Mouse (Mus musculus) embryonic stem cell, embryonic (primary cell): ENCODE results near the gene E2f6.

Source experiments
- CTCF ChIA-PET, 4 experiments: fragments of 300-600 bp in 2 of 4; fragments of 350-600 bp in 2 of 4; sonication (Branson Sonifier 250); formaldehyde crosslinking; loops; one replicate each; lab custom pipeline; 2022; ENCODE audit warnings: inconsistent platforms in 2 of 4; lab: Charles Lee
- POLR2A ChIA-PET, 4 experiments: fragments of 300-600 bp in 2 of 4; fragments of 350-600 bp in 2 of 4; sonication (Branson Sonifier 250); formaldehyde crosslinking; loops; one replicate each; lab custom pipeline; 2022; ENCODE audit warnings: antibody characterized with exemption in 4 of 4, inconsistent platforms in 1 of 4; lab: Charles Lee

E2f6 gene

DNA sequence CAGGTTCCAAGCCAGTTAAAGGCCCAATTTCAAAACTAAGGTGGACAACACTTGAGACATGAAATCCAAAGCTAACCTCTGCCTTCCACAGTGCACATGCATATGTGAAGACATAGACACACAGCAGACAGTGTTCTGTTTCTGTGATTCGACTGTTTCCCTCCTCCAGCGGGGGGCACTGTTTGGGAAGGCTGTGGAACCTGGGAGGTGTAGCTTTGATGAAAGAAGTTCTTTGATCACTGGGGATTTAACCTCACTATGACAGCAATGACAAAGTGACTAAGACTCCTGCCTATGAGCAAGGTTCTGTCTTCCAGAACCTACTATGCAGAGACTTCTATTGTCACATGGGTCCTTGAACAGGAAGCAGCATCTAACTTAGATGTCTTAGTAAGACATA, 19.0 kb downstream of the E2f6 start:
- ChIA-PET CTCF (interaction anchor here in 1 of 4 experiments (1.1 to 1.2 kb wide), 2 partner anchors 15 to 129 kb away, joined by 3 to 5 read pairs; no protein-coding TSS in a partner anchor), POLR2A (interaction anchor here in 1 of 4 experiments (3.1 kb wide), 1 partner anchor 64 kb away, joined by 12 read pairs; the partner anchor contains the start of gene Rock2)

DNA sequence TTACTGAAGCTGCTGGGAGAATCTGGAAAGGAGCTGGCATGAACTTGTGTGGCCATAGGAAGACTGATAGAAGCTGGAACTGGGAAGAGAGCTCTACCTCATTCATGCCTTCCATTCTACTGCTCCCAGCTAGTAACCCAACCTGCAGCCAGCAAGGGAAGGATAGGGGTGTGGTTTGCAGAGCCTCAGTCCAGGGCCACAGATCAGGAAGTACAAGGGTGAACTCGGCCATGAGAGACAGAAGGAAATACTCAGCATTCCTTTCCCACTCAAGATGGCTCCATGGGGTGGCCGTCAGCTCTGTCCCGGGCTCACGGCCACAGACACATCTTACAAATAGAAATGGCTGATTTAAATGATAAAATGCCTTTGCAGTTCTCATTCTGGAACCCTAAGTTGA, 20.3 kb downstream of the E2f6 start:
- CTCF ChIA-PET: interaction anchor here in 1 of 4 experiments (0.9 kb wide), 1 partner anchor 262 kb away, joined by 3 read pairs; no protein-coding TSS in a partner anchor
- POLR2A ChIA-PET: interaction anchor here (0.6 to 3.1 kb wide), 16 partner anchors 9 to 170 kb away, joined by 3 to 16 read pairs (median 3); partner anchors contain the start of gene Rock2 (in 1 of the 4)

DNA sequence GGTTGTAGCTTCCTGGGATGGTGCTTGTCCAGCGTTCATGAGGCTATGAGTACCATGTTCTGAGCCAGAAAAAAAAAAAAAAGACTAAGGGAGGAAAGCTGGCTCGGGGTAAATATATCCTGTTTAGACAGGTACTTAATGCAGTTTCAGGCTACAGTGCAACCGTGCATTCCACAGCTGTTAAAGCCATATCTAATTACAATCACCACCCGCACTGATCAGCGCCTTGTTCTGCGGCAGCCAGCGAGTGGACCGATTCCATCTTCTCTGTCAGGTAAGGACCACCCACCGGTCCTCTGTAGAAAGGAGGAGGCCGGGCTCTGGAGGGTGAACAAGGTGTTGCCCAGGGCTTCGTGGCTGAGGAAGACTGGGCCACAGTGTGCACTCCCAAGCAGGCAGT, 23.9 kb downstream of the E2f6 start:
- ChIA-PET POLR2A (interaction anchor here in 3 of 4 experiments (0.6 to 1.5 kb wide), 5 partner anchors 16 to 219 kb away, joined by 3 to 6 read pairs (median 4); no protein-coding TSS in a partner anchor), CTCF (interaction anchor here in 2 of 4 experiments (0.6 to 0.7 kb wide), 2 partner anchors 80 to 532 kb away, joined by 3 to 4 read pairs; no protein-coding TSS in a partner anchor)

DNA sequence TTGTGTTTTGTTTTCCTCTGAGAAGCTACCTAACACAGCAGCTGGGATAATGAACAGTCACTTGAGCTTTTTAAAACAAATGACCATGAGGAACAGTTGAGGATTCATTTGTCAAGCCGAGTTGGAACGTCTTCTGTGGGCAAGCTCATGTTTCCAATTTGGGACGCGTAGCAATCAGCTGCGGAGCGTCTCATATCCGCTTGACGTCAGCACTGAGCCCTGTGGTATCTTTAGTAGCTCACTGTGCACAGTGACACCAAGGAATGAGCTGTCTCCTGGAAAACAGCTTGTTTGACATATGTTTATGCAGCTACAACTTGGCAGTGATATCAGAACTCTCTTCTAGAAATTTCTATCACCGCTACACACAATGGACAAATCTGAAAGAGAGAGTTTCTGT, 25.4 kb downstream of the E2f6 start:
- CTCF ChIA-PET: interaction anchor here in 2 of 4 experiments (0.6 to 0.7 kb wide), 2 partner anchors 182 kb away, joined by 5 to 6 read pairs; no protein-coding TSS in a partner anchor
- POLR2A ChIA-PET: interaction anchor here in 3 of 4 experiments (0.5 to 2.4 kb wide), 6 partner anchors 9 to 413 kb away, joined by 3 to 11 read pairs (median 4); no protein-coding TSS in a partner anchor

DNA sequence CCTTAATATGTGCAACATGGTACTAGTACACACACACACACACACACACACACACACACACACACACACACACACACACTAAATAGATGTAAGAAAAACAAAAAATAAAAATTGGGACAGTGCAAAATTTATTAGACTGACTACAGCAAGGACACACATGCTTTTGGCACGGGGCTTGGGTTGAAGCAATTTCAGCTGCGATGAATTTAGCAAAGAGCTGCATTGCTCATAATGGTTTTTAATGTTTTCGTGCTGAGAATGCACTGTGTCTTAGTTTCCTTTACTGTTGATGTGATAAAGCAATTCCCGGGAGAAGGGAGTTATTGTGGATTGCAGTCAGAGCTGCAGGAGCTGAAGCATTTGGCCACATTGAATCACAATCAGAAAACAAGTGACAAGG, 27.0 kb downstream of the E2f6 start:
- CTCF ChIA-PET: interaction anchor here in 1 of 4 experiments (0.5 to 0.6 kb wide), 2 partner anchors 14 to 29 kb away, joined by 3 read pairs; no protein-coding TSS in a partner anchor
- POLR2A ChIA-PET: interaction anchor here in 3 of 4 experiments (1.0 to 2.4 kb wide), 7 partner anchors 11 to 83 kb away, joined by 3 to 11 read pairs (median 4); no protein-coding TSS in a partner anchor

DNA sequence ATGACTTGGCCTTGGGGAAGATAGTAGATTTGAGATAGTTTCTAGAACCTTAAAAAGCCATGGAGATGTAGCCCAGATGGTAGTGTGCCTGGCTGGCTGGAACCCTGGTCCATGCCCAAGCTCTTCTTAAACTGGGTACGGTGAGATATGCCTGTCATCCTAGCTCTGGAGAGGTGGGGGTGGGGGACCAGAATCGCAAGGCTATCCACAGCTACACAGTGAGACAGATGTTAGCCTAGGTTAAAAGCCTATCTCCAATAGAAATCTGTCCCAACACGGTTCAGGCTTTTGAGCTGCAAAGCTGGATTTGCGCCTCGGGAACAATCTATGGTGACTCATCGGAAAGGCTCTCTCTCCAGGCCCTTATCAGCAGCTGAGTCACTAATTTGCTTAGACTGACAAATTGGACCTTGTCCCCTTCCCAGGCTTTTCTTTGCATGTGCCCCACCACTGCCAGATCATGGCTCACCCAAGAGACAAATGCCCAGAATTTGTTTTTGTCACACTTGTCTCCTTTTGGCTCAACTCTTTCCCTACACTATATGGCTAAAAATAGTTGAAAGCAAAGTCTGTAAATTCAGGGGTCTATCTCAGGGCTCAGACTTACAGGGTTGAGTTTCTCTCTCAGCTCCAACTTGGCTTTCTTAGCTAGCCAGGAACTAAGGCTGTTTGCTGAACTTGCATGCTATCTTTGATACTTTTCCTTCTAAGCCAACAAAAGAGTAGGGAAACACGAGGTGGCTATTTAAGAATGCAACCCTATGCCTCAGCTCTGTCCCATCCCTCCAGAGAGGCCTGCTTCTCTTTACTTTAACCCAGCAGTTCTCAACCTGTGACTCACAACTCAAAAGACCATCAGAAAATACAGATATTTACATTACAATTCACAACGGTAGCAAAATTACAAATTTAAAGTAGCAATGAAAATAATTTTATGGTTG, 30.3 kb downstream of the E2f6 start:
- ChIA-PET POLR2A (interaction anchor here (0.6 to 2.4 kb wide), 5 partner anchors 9 to 703 kb away, joined by 3 to 10 read pairs (median 9); no protein-coding TSS in a partner anchor), CTCF (interaction anchor here in 3 of 4 experiments (0.6 to 0.7 kb wide), 5 partner anchors 33 to 792 kb away, joined by 3 to 11 read pairs (median 4); no protein-coding TSS in a partner anchor)

DNA sequence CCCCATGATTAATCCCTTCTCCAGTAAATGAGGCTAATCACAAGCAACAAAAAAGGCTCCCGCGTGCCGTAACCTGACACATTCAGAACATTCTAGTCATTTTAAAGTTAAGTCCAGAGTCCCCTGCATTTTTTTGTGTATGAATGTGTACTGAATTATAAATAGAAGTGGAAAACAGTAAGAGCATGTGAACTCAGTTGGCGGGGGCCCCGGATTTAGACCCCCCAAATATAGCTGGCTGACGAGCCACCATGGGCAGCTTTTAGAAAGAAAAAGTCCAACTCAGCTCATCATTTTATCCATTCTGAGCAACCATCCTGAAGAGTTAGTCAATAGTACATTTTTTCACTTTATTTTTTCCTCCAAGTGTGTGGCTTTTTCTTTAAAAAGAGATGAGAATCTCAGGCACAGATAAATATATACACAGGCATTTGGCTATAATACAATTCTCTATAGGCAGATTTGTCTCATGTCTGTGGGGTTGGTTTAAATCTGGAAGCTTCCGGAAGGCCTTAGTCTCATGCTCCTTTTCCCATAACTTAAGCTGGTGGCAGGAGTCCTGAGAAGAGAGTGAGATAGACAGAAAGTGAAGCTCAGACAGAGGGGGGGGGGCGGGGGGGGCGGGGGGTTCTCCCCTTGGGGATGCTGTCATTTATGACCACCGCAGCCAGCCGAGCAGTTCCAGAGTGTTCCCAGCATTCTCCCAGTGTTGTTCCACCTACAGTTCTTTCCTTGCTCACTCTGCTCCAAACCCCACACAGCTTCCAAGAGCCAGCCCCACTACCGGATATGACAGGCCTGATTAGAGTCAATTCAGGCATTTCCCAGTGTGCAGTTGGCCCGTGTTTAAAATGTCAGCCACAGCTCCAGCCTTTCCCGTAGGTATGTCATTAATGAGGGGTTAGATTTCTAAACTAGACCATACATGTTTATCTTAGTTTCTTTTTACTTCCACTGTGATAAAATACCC, 34.1 kb downstream of the E2f6 start:
- ChIA-PET POLR2A (interaction anchor here in 3 of 4 experiments (0.6 to 1.8 kb wide), 9 partner anchors 9 to 414 kb away, joined by 3 to 5 read pairs (median 4); partner anchors contain the start of gene Rock2 (in 1 of the 3)), CTCF (interaction anchor here in 3 of 4 experiments (0.6 to 1.4 kb wide), 5 partner anchors 15 to 427 kb away, joined by 3 to 6 read pairs (median 3); no protein-coding TSS in a partner anchor)

DNA sequence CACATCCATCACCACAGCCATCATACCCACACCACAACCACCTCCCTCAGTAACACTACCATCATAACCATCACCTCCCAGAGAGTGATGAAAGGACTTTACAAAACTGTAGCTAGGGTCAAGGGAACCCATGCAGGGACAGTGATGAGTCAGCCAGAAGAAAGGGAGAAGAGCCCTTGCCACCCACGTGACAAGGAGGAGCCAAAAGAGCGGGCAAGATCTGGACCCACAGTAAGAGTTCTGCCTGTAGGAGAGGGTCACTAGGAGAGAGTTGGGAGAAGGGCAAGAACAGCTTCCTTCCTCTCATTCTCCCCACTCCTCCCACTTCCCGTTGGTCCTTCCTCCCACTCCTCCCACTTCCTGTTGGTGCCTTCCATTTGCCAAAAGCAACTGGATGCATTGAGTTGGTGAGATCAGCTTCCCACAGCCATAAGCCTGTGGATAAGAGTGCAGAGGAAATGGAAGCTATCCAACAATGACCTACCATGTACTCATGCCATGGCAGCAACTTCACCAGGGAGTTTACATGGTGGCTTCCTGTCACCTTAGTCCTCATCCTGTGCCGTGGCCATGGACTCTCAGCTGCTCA, 36.5 kb downstream of the E2f6 start:
- CTCF ChIA-PET: interaction anchor here in 1 of 4 experiments (0.6 kb wide), 1 partner anchor 17 kb away, joined by 4 read pairs; no protein-coding TSS in a partner anchor
- POLR2A ChIA-PET: interaction anchor here in 1 of 4 experiments (1.2 to 1.3 kb wide), 2 partner anchors 47 to 48 kb away, joined by 3 read pairs; partner anchors contain the start of gene Rock2

DNA sequence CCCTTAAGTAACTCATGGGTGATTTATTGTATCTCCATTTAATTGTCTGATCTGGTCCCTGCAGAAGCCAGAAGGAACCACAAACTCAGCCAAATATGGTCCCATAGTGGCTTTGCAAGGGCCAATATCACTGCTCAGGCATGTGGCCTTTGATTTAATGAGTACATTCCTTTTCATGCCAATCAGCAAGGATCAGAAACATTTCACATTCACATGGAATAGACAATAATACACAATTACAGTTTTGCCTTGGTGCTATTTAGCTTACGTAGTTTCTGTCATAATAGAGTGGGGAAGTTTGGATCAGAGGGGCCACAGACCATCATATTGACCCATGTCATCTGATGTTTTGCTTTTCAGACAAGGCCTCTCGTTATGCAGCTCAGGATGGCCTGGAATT, 37.7 kb downstream of the E2f6 start:
- ChIA-PET POLR2A (interaction anchor here in 1 of 4 experiments (0.9 kb wide), 1 partner anchor 18 kb away, joined by 3 read pairs; no protein-coding TSS in a partner anchor), CTCF (no interaction called here)

DNA sequence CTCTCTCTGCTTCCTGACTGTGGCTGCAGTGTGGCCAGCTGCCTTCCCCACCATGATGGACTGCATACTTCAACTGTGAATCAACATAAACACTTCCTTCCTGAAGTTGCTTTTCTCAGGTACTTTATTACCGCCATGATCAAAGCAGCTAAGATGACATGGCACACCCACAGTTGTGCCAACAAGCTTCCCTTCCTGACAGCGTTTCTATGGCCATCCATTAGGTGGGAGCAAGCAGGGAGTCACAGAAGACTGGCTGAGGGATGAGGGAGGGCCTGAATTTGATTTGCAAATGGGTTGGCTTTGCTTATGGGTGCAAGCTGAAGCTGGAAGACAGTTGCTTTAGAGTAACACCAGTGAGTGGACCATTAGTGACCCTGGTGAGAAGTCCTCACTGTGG, 39.1 kb downstream of the E2f6 start:
- ChIA-PET CTCF (interaction anchor here in 2 of 4 experiments (0.6 to 1.6 kb wide), 2 partner anchors 159 to 162 kb away, joined by 6 to 9 read pairs; partner anchors contain the start of gene 2410004P03Rik (in 1 of the 2)), POLR2A (interaction anchor here in 2 of 4 experiments (0.8 to 3.1 kb wide), 18 partner anchors 9 to 409 kb away, joined by 3 to 39 read pairs (median 5); partner anchors contain the start of gene Rock2 (in 1 of the 2))

DNA sequence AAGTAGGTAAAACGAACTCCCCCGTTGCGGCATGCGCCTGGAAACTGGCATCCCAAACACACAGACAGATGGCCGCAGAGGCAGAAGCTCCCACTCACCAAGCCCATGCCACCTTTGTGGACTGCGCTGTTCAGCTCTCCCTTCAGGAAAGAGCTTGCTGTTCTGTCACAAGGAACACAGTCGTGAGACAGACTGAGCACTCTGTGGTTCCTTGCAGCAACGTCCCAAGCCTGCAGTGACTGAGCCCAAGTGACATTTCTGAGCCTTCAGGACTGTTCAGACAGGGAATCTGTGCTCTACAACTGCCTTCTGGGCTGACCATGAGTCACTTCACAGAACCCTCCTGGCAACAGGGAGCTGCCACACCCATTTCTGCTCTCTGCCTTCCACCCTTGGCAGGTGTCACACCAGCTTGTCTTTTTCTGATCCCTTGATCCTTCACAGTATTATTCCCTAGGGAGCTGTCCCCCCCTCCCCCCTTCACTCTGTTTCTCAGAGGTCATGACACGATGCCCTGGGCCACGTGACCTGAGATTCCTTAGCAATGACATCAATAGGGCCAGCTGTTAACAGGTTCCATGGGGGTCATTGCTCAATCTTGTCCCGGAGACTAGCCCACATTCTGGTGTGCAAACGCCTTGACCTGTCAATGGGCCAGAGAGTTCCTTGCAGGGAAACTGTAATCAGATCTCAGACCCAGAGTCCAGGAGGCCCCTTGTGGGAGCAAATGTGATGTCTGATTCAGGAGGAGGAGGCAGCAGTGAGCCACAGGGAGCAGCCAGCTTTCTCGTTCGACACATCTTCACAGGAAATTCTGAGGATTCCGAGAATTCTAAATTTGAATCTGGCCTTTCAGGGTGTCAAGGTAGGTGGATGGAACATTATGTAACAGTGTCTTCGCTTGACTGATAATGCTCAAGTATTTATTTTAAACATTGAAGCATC, 39.9 kb downstream of the E2f6 start:
- ChIA-PET CTCF (interaction anchor here in 3 of 4 experiments (0.6 to 1.6 kb wide), 6 partner anchors 18 to 281 kb away, joined by 3 to 9 read pairs (median 3); partner anchors contain the start of gene 2410004P03Rik (in 1 of the 3)), POLR2A (interaction anchor here (0.6 to 3.2 kb wide), 37 partner anchors 8 to 416 kb away, joined by 3 to 39 read pairs (median 4); partner anchors contain the start of genes 2410004P03Rik (in 1 of the 4), Pdia6 (in 1 of the 4), Pqlc3 (in 1 of the 4) and Rock2 (in 1 of the 4))

DNA sequence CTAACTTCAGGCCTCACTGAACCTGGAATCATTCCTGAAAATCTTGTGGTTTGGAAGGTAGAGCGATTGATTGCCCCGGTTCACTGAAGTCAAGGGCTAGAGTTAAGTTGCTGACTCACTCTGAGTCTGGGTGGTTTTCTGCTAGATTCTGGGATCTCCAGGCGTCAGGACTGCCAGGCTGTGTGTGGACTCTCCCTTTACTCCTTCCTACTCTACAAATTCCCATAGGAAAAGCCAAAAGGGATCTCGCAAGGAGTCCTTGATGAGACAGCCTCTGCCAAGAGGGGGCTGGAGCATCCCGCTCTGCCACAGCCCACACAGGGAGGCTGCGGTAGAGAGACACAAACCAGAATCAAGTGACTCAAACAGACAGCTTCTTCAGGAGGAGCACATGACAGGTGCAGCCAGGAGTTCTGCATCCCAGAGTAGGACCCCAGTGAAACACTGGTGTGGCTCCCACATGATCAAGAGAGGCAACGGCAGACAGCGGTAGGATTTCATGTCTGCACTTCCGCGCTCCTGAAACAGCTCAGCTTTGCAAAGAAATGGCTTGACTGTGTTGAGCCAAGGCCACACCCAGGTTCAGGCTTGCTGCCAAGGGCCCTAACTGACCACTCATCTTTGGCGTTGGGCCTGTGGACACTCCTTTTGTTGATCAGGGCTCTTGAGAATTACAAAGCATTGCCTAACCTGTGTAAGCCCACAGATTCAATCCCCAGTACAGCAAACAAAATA, 42.8 kb downstream of the E2f6 start:
- ChIA-PET POLR2A (interaction anchor here in 3 of 4 experiments (0.7 to 3.2 kb wide), 7 partner anchors 8 to 146 kb away, joined by 3 to 19 read pairs (median 4); partner anchors contain the start of gene Pqlc3 (in 1 of the 3)), CTCF (no interaction called here)

DNA sequence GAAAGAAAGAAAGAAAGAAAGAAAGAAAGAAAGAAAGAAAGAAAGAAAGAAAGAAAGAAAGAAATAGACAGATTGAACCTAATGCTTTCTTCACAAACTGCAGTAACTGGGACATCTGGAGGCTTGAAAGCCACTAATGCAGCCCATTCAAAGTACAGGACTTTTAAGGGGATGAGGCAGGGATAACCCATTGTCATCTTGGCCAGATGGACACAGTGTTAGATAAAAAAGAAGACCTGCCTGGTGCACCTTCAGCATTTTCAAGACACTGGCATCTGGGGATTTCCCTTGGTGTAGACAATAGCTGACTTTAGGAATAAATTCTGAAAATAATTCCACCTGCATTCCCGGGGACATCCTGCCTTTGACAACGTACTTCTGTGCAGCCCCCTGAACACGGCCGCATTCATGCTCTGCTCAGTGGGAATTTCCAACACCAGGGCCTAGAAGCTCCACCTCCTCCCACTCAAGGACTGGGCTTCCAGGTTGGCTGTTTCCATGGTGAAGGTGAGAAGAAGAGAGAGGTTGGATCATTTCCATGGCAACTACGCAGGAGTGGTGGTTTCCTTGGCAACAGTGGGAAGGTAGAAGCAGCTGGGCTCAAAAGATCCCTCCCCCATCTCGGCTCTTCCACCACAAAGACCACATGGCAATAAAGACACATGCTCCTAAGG, 45.0 kb downstream of the E2f6 start:
- POLR2A ChIA-PET: interaction anchor here in 1 of 4 experiments (1.2 kb wide), 1 partner anchor 38 kb away, joined by 4 read pairs; no protein-coding TSS in a partner anchor
- CTCF ChIA-PET: no interaction called here

DNA sequence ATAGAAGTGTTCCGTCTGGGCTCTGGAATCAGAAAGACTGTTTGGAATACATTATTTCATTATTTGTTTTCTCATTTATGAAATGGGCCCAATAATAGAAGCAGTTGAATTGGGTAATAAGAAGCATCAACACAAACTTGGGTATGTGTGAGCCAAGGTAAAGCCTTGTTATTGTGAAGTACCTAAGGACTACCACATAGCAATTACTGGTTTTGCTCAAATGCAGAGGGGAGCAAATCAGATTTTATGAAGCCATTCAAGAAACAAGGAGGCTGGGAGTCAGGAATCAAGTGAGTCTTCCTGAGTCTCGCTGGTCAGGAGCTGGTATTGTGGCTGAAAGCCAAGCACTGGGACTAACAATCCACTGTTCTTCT, 45.5 kb downstream of the E2f6 start:
- POLR2A ChIA-PET: interaction anchor here in 1 of 4 experiments (1.2 kb wide), 1 partner anchor 37 kb away, joined by 4 read pairs; no protein-coding TSS in a partner anchor
- CTCF ChIA-PET: no interaction called here
